Mouse (Mus musculus): ENCODE measurements around the gene Ankrd65. TPM values are rescaled to one million over a fixed set of nuclear protein-coding genes. Genes with fewer than 3 reads are reported as not detected.

The Ankrd65 gene
- total RNA-seq, 2 experiments from 2014 or later, result not detected

DNA sequence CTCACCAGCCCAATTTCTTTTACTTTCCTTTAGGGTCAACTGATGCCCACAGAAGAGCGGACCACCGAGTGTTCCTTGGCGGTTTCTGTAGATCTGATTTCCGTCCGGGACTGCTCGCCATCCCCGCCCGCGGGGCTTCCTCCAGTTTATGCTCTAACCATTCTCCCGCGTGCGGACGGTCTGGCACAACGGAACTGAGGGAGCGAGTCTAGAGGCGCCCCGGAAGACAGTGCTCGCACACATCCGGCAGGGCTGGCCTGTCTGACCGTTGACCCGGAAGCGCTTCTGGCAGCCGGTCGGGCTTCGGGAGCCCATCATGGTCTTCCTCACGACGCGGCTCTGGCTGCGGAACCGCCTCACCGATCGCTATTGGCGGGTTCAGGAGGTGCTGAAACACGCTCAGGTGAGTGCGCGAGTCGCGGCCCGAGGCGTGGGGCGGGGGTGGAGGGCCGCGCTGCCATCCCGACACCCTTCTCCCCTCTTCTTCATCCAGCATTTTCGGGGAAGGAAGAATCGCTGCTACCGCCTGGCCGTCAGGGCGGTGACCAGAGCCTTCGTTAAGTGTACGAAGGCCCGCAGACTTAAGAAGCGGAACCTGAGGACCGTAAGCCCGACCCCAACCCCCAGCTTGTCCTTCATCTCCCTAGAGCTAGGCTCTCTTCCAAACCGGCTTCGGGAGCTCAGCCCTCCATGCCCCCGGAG, 13.3 kb downstream of the Ankrd65 start:
- intact Hi-C loops (cut with DNase I), result loop anchor here (5.0 kb wide), 1 partner anchor 36 kb away; no protein-coding TSS in a partner anchor

DNA sequence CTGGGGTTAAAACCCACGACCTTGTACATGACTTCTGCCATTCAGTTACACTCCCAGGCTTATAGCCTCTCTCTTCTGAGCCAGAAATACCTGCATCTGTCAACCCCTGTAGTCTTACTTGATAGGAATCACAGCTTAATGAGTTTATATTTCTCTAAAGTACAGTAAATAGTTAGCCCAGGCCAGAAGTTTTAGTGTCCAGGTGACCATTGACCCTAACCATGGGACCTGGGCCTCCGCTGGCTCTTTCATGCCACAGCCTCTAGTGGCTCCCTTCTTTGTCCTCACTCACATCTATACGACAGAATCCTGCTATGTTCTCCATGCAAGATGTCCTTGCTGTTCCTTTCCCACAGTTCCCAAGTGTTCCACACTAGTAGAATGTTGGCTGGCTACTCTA, 17.6 kb downstream of the Ankrd65 start:
- DNase-seq (ENCODE audit: low spot score), result no peak
- intact Hi-C loops (cut with DNase I), result no loop called here

More for the DNA sequence above, 13.3 kb downstream of the Ankrd65 start:
- peak; percentile 90 for DNase-seq (ENCODE audit: low spot score)

- DNase-seq (ENCODE audit: low spot score), result peak; percentile 91
- intact Hi-C loops (cut with DNase I), result loop anchor here (2.0 kb wide), 1 partner anchor 19 kb away; the partner anchor contains the start of gene Aurkaip1
Observed at GRCm38 (mm10) chr4:155811929-155812664, 21.9 kb downstream of the Ankrd65 start, which contains the start of gene Ccnl2. Ccnl2 (plus strand) TSS chr4:155812489.

- intact Hi-C loops (cut with DNase I), result loop anchor here (2.0 kb wide), 1 partner anchor 18 kb away; the partner anchor contains the start of gene Aurkaip1
- DNase-seq (ENCODE audit: low spot score), result no peak
Observed at GRCm38 (mm10) chr4:155812665-155813181, 22.5 kb downstream of the Ankrd65 start.

GRCm38 (mm10) chr4:155817533-155817932, 27.3 kb downstream of the Ankrd65 start:
- intact Hi-C loops (cut with DNase I), result no loop called here
- DNase-seq (ENCODE audit: low spot score), result no peak

DNA sequence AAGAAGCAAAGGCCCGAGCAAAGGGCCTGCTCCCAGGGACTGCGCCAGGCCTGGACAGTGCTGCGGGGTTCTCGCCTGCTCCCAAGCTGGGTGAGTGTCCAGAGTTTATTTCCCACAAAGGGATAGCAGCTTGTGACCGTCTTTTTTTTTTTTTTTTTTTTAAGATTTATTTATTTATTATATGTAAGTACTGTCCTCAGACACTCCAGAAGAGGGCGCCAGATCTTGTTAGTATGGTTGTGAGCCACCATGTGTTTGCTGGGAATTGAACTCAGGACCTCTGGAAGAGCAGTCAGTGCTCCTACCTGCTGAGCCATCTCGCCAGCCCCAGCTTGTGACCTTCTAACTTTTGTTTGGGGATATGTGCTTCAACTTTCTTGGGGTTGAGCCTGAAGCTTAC, 30.8 kb downstream of the Ankrd65 start:
- intact Hi-C loops (cut with DNase I), result no loop called here
- DNase-seq (ENCODE audit: low spot score), result no peak

- no peak for DNase-seq (ENCODE audit: low spot score)
- intact Hi-C loops (cut with DNase I), result no loop called here
Observed at GRCm38 (mm10) chr4:155823443-155823842, 33.2 kb downstream of the Ankrd65 start.

DNA sequence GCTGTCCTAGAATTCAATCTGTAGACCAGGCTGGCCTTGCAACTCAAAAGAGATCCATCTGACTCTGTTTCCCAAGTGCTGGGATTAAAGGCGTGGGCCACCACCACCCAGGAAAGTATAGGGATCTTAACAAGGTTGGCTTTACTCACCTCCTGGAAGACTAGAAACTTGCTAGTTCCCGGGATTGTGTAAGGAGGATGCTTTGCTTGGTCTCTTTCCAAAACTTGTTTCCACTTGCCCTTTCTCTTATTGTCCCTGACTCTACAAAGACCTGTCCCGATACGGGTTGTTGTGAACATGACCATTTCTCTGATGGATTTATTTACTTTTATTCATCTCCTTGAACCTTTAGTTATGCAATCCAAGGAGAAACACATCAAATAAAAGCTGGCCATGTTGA, 39.6 kb downstream of the Ankrd65 start:
- intact Hi-C loops (cut with DNase I), result loop anchor here (2.0 to 5.0 kb wide), 3 partner anchors 17 to 112 kb away; partner anchors contain the start of genes Acap3, Ccnl2, Pusl1 and Ube2j2
- no peak for DNase-seq (ENCODE audit: low spot score)

- intact Hi-C loops (cut with DNase I), result loop anchor here (2.0 to 5.0 kb wide), 3 partner anchors 18 to 112 kb away; partner anchors contain the start of genes Acap3, Ccnl2, Pusl1 and Ube2j2
Observed at GRCm38 (mm10) chr4:155830596-155830995, 40.4 kb downstream of the Ankrd65 start.

DNA sequence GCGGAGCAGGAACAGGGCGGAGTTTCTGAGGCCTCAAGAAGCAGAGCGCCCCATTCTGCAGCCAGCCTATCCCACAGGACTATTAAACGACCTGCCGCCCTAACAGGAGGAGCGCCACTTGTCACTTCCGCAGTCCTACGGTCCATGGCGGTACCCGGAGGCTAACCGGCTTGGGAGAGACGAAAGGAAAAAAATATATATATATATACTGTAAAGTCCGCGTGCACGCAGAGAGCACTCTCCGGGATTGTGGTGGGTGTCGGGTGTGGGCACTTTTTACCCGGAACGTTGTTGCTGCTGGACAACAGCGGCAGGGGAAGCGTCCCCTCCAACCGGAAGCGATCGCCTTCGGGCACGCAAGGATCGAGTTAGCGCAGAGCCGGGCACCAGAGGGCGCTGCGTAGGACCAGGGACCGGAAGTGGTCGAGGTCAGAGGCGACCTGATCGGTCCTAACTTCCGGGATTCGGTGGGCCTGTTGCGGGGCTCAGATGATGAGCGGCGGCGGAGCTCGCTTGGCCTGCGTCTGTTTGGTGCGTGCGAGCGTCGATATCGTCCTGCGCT, 41.0 kb downstream of the Ankrd65 start, which contains the start of gene Aurkaip1:
Aurkaip1 (plus strand) TSS at position 68 of the 562 bp plus-strand sequence.
- intact Hi-C loops (cut with DNase I), result loop anchor here (2.0 to 5.0 kb wide), 3 partner anchors 18 to 111 kb away; partner anchors contain the start of genes Acap3, Ccnl2, Pusl1 and Ube2j2
- peak; percentile 86 for DNase-seq (ENCODE audit: low spot score)

More at GRCm38 (mm10) chr4:155830596-155830995, 40.4 kb downstream of the Ankrd65 start:
- DNase-seq (ENCODE audit: low spot score), result no peak

DNA sequence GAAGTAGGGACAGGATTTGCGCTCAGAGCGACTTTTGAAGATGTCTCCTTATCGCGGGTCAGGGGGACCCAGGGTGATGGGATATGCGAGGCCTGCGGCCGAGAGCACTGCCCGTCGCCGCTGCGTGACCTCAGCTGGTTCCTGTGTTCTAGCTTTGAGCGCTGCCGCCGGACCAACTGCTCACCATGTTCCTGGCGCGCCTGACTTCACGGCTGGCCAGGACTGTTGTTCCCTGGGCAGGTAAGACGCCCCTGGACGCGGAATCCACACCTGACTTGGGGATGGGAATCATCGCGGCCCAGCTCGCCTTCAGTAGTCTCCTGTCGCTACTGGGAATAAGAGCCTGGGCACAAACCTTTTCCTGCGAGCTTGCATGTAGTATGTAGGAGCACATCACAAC, 41.6 kb downstream of the Ankrd65 start:
- no peak for DNase-seq (ENCODE audit: low spot score)
- intact Hi-C loops (cut with DNase I), result loop anchor here (2.0 to 5.0 kb wide), 3 partner anchors 19 to 110 kb away; partner anchors contain the start of genes Acap3, Ccnl2, Pusl1 and Ube2j2

- no peak for DNase-seq (ENCODE audit: low spot score)
- intact Hi-C loops (cut with DNase I), result loop anchor here (5.0 kb wide), 2 partner anchors 60 to 110 kb away; partner anchors contain the start of genes Acap3, Pusl1 and Ube2j2
Observed at GRCm38 (mm10) chr4:155832321-155832720, 42.1 kb downstream of the Ankrd65 start.

GRCm38 (mm10) chr4:155833234-155833633, 43.0 kb downstream of the Ankrd65 start:
- DNase-seq (ENCODE audit: low spot score), result no peak
- intact Hi-C loops (cut with DNase I), result loop anchor here (5.0 kb wide), 2 partner anchors 59 to 109 kb away; partner anchors contain the start of genes Acap3, Pusl1 and Ube2j2

- intact Hi-C loops (cut with DNase I), result loop anchor here (5.0 kb wide), 2 partner anchors 58 to 108 kb away; partner anchors contain the start of genes Acap3, Pusl1 and Ube2j2
- peak; percentile 75 for DNase-seq (ENCODE audit: low spot score)
Observed at GRCm38 (mm10) chr4:155833836-155834235, 43.6 kb downstream of the Ankrd65 start.

GRCm38 (mm10) chr4:155837404-155838010, 47.3 kb downstream of the Ankrd65 start:
- intact Hi-C loops (cut with DNase I), result no loop called here
- peak; percentile 69 for DNase-seq (ENCODE audit: low spot score)

- DNase-seq (ENCODE audit: low spot score), result peak; percentile 62
- intact Hi-C loops (cut with DNase I), result no loop called here
Observed at GRCm38 (mm10) chr4:155838187-155839153, 48.2 kb downstream of the Ankrd65 start.

DNA sequence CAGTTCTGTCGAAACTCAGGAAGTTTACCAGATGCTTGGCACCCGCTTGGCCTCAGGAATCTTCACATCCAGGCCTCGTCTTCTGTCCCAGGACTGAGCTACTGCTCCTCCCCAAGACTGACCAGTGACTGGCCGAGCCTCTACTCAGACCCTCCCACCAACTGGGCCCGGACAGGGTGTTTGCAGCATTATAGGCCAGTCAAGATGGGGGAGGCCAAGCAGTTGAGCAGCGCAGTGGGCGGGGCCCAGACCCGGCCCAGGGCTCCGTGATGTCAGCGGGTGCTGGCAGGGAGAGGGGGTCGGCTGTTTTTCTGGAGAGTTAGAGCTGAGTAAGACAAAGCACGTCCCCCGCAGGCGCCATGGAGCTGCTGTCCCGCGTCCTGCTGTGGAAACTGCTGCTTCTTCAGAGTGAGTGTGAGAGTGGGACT, 49.3 kb downstream of the Ankrd65 start, which contains the start of gene Mxra8:
Mxra8 (plus strand) TSS at position 198 of the 428 bp plus-strand sequence.
- peak; percentile 94 for DNase-seq (ENCODE audit: low spot score)
- intact Hi-C loops (cut with DNase I), result no loop called here
